Mouse (Mus musculus): ENCODE results near the gene 4930415O20Rik. TPM values are rescaled to one million over a fixed set of nuclear protein-coding genes. Genes with fewer than 3 reads are reported as not detected.
A peak's percentile ranks its signal among the peaks of the same experiment; 100 is the strongest.

The 4930415O20Rik gene
- polyA plus RNA-seq, 1 experiment from 2014 or later: not detected

DNA sequence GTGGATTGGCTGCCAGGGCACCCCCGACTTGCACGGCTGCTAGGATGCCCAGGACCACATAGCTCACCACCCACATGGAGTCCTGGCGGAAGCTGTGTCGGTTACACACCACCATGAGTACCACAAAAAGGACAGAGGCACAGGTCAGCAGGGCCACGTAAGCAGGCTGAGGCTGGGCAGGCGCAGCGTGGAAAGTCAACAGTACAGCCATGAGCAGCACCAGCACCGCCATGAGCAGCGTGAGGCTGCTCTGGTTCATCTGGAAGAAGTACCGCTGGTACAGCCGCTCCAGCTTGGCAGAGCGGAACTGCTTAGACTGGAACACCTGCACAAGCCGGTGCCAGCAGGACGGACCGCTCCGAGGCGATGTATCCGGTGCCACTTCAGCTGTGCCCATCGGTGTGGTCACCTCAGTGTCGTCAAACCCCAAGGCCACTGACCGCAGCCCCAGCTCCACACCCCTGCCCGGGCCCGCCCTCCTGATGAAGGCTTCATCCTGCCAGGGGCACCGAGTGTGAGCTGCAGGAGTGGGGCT, 33.3 kb downstream of the 4930415O20Rik start:
- no peak for DNase-seq (ENCODE audit: low spot score)

GRCm38 (mm10) chr15:98606051-98606536, 35.3 kb downstream of the 4930415O20Rik start:
- no peak for DNase-seq (ENCODE audit: low spot score)

- DNase-seq (ENCODE audit: low spot score): no peak
Observed at GRCm38 (mm10) chr15:98606739-98607138, 35.9 kb downstream of the 4930415O20Rik start.

- no peak for DNase-seq (ENCODE audit: low spot score)
Observed at GRCm38 (mm10) chr15:98607557-98607956, 36.8 kb downstream of the 4930415O20Rik start.

GRCm38 (mm10) chr15:98608058-98608783, 37.4 kb downstream of the 4930415O20Rik start:
- no peak for DNase-seq (ENCODE audit: low spot score)

GRCm38 (mm10) chr15:98608784-98609250, 38.0 kb downstream of the 4930415O20Rik start:
- peak; percentile 44 for DNase-seq (ENCODE audit: low spot score)

GRCm38 (mm10) chr15:98609331-98610130, 38.7 kb downstream of the 4930415O20Rik start, which contains the start of gene Adcy6:
Gene Adcy6, minus strand, starts transcription at chr15:98610076.
- peak; percentile 79 for DNase-seq (ENCODE audit: low spot score)

DNA sequence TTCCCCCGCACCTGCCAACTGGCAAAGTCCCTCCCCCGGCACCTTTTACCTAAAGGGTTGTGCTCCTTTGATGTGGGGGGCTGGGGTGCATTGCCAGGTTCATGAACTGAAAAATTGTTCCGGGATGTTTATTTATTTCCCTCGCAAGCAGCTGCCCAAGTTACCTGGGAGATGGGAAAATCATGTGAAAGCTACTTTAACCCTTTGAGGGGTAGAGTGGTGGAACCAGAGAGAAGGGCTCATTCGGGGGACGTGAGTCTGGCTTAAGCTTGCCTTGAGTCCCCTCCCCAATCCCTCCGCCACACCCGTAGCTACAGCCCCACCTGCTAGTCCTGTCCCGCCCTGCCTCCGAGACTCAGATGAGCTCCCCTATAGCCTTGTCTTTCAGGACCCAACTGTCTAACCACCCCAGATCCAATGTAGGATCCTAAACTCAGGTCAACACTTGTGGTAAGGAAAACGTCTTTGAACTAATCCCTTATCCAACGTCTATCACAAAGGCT, 39.4 kb downstream of the 4930415O20Rik start:
- DNase-seq (ENCODE audit: low spot score): no peak

GRCm38 (mm10) chr15:98612229-98612628, 41.4 kb downstream of the 4930415O20Rik start:
- no peak for DNase-seq (ENCODE audit: low spot score)

DNA sequence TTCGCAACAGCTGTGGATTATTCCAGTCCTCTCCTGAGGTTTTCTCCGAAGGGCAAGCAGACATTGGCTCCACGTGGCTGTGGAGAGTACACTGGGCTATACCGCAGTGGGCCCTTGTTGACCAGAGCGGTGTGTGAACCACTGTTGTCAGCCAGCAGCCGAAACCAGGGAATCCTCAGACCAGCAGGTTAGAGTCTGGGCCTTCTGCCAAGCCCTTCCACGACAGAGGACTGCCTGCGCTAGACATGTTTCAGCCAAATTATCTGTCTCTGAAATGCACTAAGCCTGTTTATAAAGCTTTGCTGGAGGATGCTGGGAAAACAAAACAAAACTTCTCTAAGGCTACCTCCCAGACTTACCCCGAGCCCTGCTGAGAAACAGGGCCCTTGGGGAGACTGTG, 43.7 kb downstream of the 4930415O20Rik start:
- no peak for DNase-seq (ENCODE audit: low spot score)

DNA sequence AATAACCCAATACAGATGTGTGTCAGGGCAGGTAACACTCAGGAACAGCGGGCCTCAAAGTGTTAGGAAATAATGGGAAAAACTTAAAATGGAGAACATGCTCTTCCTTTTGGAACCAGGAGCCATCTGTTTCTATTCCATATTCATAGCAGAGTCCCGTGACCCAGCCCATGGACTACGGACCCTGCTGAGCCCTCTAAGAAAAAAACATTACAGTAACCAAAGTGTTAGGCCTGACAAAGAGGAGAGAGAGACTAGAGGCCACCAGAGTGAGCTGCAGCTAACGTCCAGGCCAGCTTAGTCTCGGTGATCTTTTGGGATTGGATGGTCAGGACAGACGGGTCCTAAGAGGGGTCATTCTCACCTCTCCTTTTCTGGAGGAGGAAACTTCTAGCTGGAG, 44.2 kb downstream of the 4930415O20Rik start:
- DNase-seq (ENCODE audit: low spot score): no peak

DNA sequence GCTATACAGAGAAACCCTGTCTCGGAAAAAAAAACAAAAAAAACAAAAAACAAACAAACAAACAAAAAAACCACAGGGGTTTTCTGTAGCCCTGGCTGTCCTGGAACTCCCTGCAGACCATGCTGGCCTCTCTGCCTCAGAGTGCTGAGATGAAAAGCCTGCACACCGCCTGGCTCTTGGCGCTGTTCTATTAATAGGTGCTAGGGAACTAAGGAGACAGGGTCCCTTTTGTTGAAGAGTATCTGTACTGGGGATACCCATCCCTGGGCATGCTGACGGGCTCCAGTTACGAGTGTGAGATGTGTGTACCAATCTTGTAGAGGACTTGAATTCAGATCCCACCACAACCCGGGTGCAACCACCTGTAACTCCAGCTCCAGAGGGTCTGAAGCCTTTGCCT, 44.9 kb downstream of the 4930415O20Rik start:
- DNase-seq (ENCODE audit: low spot score): no peak

GRCm38 (mm10) chr15:98616362-98617175, 45.8 kb downstream of the 4930415O20Rik start:
- no peak for DNase-seq (ENCODE audit: low spot score)

DNA sequence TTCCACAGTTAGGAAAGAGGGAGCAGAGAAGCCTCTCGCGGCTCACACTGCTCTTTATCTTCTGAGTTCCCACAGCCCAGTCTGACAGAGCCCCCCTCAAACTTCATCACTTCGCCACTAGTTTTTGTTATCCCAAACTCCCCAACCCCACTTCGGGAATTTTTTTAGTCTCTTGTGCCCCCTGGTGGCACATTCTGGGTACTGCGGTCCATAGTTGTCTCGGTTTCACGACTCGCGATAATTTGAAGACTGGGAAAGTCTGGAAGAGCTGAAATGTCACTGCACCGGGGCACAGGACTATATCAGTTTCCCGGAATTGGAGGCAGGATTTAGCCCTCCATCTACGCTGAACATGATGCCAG, 46.4 kb downstream of the 4930415O20Rik start:
- DNase-seq (ENCODE audit: low spot score): peak; percentile 68

DNA sequence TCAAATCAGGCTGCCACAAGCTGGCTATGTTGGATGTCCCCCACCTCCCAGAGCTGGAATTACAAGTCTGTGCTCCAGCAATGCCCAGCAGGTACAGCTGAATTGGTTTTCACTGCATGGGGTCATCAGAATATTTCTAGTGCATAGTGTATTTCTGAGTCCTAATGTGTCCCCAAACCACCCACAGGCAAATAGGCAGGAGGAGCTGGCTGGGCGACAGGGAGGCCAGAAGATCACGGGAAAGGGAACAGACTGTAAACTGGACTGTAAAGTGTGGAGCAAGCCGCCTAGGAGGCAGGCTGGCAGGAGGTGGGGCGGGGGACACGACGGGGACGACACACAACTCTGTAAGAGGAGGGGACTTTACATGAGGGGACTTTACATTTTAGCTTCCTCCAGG, 51.4 kb downstream of the 4930415O20Rik start:
- peak; percentile 47 for DNase-seq (ENCODE audit: low spot score)

DNA sequence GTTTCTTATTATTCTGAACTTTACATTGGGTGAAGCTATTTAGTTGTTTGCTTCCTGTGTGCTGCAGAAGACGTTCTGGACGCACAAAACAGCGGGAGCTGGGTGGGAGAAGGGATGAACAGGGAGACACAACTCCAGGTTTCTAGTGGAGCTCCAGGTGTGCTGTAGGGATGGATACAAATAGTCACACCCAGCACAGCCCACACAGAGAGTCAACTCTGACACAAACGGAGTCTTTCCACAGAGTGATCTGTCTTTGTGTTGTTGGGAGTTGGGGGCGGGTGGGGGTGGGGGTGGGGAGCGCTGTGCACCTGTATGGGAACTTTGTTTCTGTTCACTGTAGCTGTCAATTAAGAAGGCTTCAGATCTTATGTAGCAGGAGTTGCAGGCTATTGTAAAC, 51.9 kb downstream of the 4930415O20Rik start:
- peak; percentile 52 for DNase-seq (ENCODE audit: low spot score)

DNA sequence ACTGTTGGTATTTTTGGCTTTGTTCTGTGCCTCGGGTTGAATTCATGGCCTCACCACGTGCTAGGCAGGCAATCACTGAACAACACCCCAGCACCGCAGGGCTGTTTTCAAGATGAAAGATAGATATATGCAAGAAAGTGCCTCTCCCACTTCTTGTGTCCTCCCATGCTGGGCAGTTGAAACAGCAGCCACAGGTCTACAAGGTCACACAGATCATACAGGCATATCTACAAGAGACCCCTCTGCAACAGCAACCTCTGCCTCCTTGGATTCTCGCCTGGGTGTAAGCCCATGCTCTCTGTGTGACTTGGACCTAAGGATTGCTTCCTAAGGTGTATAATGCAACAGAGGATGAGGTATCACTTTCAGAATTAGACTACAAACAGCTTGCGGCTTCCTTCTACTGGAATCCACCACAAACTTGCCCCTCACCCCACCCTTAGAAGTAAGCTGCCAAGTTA, 52.6 kb downstream of the 4930415O20Rik start:
- peak; percentile 55 for DNase-seq (ENCODE audit: low spot score)

DNA sequence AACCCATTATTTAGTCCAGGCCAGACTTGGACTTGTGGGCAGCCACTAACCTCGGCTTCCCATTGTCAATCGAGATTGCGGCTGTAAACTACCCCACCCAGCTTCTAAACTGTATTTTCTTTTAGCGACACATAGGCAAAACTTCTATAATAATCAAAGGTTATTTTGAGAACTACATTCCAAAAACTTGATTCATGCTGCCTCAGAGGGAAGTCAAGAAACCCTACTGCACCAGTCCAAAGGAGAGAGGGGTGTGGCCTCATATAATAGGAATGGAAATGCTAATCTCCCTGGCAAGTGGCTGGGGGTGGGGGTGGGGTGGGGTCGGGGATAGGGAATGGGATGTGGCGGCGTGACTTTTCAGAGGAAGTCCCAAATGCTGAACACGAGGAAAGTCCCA, 55.3 kb downstream of the 4930415O20Rik start:
- no peak for DNase-seq (ENCODE audit: low spot score)

DNA sequence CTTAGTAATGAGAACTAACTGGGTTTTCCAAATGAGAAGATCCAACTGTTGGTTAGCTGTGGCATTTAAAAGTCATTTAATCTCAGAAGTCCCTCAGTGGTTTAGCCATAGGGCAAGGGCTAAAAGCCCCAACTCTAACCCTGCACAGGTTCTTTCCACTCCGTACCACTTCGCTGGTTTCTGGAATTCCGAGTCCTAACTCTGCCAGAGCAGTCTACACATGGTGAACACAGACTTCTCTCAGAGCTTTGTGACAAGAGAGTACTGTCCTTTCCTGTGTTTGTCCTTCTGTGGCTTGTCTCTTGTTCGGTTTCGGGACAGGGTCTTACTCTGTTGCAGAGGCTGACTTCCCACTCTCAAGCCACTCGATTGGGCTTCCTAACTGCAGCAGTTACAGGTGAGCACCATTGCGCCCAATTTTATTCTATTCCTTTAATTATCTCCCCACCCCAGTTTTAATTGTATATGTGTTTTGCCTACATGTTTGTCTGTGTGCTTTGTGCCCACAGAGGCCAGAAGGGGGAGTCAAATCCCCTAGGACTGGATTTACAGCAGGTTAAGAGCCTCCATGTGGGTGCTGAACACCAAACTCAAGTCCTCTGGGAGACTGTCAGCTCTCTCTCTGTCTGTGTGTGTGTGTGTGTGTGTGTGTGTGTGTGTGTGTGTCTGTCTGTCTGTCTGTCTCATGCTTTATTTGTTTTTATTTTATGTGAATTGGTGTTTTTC, 55.8 kb downstream of the 4930415O20Rik start:
- DNase-seq (ENCODE audit: low spot score): no peak

GRCm38 (mm10) chr15:98628589-98629254, 57.9 kb downstream of the 4930415O20Rik start:
- DNase-seq (ENCODE audit: low spot score): peak; percentile 56
